Mouse (Mus musculus): Measurements from ENCODE around the gene Zfp740. TPM values are rescaled to one million over a fixed set of nuclear protein-coding genes. Genes with fewer than 3 reads are reported as not detected.

The Zfp740 gene
- total and polyA plus RNA-seq, 2 experiments from 2014 or later, result 18.8 to 38.4 TPM

DNA sequence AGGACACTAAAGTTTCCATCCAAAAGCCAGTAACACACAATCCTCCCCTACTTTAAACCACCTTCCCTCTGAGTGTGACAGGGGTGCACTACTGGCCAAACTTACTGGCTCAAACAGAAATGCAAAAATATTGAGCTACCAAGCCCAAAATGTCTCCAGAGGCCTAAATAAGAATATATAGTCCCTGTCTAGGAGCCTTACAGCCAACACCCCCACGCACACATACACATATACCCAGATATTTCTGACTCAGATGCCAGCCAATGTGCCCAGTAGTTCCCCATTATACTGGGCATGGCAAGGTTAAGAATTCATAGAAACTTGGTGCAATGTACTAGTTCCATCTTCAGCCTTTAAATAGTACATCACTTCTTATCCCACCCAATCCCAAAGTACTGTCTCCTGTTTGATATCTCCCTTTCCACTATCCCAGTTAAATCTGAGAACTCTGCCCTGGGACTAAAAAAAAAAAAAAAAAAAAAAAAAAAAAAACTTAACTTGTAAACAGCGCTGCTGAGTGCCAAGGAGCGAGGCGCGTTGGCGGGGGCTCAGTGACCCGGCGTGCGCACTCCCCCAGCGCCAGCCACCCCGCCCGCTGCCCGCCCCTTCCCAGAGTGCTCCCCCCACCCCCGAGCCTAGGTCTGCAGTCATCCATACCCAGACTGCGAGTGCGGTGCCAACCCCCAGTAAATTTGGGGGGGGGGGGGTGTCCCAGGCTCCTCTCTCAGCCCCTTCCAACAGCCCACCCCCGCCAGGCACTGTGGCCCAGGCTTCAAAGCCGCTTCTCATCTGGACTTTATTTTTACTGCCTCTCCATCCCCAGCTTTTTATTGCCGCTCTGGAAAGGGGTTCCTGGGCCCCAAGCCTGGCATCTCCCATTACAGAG is 41.5 kb downstream of the Zfp740 start:
- Histone ChIP-seq H3K4me3 (ENCODE audit: low read depth, low read length) (peak overlapping the region; percentile 67), H3K4me2 (ENCODE audit: low read depth, low read length) (peak overlapping the region; percentile 78), H3K4me1 (ENCODE audit: control insufficient read depth, insufficient read depth) (0 out of 2 replicates have a peak, but pooled peaks cover 12% of the 10 kb centered on the region), H3K9ac (replicated peaks; ENCODE audit: low read depth, low read length) (peak overlapping the region; percentile 61), H3K36me3 (replicated peaks; ENCODE audit: control insufficient read depth, insufficient read depth, low read length) (no peaks in the 10 kb centered on the region), H3K27me3 (ENCODE audit: control insufficient read depth, insufficient read depth, low read length) (no peaks in the 10 kb centered on the region), H3K27ac (ENCODE audit: low read depth) (peak overlapping the region; percentile 62), H3K9me3 (replicated peaks; ENCODE audit: control insufficient read depth, low read length) (no peaks in the 10 kb centered on the region)
- DNase-seq (ENCODE audit: low spot score) (no peak), ATAC-seq (ENCODE audit: insufficient read depth, low read depth) (no peak)
- 23% methylated on average over 19 of the region's 19 CpGs for WGBS
- TF ChIP-seq CTCF (IDR thresholded peaks at IDR 0.05; ENCODE audit: low read depth) (no peak), EP300 (IDR thresholded peaks at IDR 0.05; ENCODE audit: low read depth) (no peak)

DNA sequence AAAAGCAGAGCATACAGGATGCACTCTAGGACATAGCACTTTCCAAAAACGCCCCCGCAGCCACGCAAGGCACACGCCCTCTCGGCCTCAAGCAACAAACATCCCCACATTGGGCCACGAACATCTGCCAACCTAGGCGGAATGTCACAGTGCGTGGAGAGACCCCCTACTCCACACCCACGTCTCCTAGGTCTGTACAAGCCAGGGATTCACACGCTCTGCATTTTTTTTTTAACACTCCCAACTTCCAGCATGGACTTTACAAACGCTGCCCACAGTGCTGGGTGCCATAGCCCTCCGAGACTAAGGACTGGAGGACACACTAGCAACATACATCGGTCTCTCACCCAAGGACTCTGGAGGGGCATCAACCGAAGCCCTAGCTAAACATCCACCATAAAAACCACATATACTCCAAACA is 42.4 kb downstream of the Zfp740 start:
- peak overlapping the region; percentile 61 for H3K9ac ChIP-seq (replicated peaks; ENCODE audit: low read depth, low read length)
- no peak for DNase-seq (ENCODE audit: low spot score)
- ATAC-seq (ENCODE audit: insufficient read depth, low read depth), result no peak
- 9% methylated on average over 14 of the region's 14 CpGs for WGBS
- peak overlapping the region; percentile 91 for H3K27ac ChIP-seq (ENCODE audit: low read depth)
- H3K9me3 ChIP-seq (replicated peaks; ENCODE audit: control insufficient read depth, low read length), result no peaks in the 10 kb centered on the region
- peak overlapping the region; percentile 78 for H3K4me2 ChIP-seq (ENCODE audit: low read depth, low read length)
- 0 out of 2 replicates have a peak, but pooled peaks cover 12% of the 10 kb centered on the region for H3K4me1 ChIP-seq (ENCODE audit: control insufficient read depth, insufficient read depth)
- H3K27me3 ChIP-seq (ENCODE audit: control insufficient read depth, insufficient read depth, low read length), result no peaks in the 10 kb centered on the region
- TF ChIP-seq CTCF (IDR thresholded peaks at IDR 0.05; ENCODE audit: low read depth), result no peak
- TF ChIP-seq EP300 (IDR thresholded peaks at IDR 0.05; ENCODE audit: low read depth), result no peak
- H3K36me3 ChIP-seq (replicated peaks; ENCODE audit: control insufficient read depth, insufficient read depth, low read length), result no peaks in the 10 kb centered on the region
- peak overlapping the region; percentile 67 for H3K4me3 ChIP-seq (ENCODE audit: low read depth, low read length)

DNA sequence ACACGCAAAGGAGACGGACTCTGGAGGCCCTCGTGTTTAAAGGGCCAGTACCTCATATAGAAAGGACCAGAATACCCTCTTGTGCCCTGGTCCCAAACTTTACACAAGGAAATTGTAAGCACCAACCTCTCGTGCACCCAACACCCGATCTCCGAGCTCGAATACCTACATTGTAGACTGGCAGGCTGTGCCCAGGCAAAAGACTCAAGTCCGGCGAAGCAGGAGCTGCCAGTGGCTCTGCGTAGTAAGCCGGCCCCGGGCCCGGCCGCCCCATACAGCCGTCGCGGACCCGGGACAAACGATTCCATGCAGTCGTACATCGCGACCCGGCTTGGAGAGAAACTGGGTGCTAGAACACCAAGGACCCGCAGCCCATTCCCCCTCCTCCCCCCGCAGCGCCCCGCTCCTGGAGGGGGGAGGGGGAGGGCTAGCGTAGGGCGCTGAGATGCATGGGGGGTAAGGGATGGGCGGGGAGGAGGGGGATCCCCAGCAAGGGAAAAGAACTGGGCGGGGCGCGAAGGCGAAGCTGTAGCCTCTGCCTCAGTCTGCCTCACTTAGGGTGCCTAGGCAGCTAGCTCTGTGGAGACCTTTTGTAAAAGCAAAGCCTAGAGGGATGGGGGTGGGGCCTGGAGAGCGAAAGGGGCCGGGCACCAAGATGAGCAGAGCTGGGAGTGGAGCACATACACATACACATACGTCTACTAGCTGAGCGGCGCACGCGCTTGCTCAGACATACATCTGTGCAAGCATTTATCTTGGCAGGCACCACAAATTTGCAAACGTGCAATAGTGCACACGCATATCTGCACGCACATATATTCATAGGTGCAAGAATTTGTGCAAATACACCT is 43.1 kb downstream of the Zfp740 start:
- Histone ChIP-seq H3K27me3 (ENCODE audit: control insufficient read depth, insufficient read depth, low read length) (no peaks in the 10 kb centered on the region), H3K4me1 (ENCODE audit: control insufficient read depth, insufficient read depth) (0 out of 2 replicates have a peak, but pooled peaks cover 12% of the 10 kb centered on the region), H3K9ac (replicated peaks; ENCODE audit: low read depth, low read length) (peak overlapping the region; percentile 61), H3K27ac (ENCODE audit: low read depth) (peak overlapping the region; percentile 91), H3K9me3 (replicated peaks; ENCODE audit: control insufficient read depth, low read length) (no peaks in the 10 kb centered on the region), H3K4me3 (ENCODE audit: low read depth, low read length) (peak overlapping the region; percentile 67), H3K36me3 (replicated peaks; ENCODE audit: control insufficient read depth, insufficient read depth, low read length) (no peaks in the 10 kb centered on the region), H3K4me2 (ENCODE audit: low read depth, low read length) (peak overlapping the region; percentile 78)
- DNase-seq (ENCODE audit: low spot score) (peak; percentile 66), ATAC-seq (ENCODE audit: insufficient read depth, low read depth) (peak; percentile 49)
- no peak for TF ChIP-seq EP300 (IDR thresholded peaks at IDR 0.05; ENCODE audit: low read depth)
- no peak for TF ChIP-seq CTCF (IDR thresholded peaks at IDR 0.05; ENCODE audit: low read depth)
- under 1% methylated on average over 38 of the region's 44 CpGs for WGBS

- DNase-seq (ENCODE audit: low spot score) (peak; percentile 94), ATAC-seq (ENCODE audit: insufficient read depth, low read depth) (peak; percentile 78)
- no peaks in the 10 kb centered on the region for H3K9me3 ChIP-seq (replicated peaks; ENCODE audit: control insufficient read depth, low read length)
- 0 out of 2 replicates have a peak, but pooled peaks cover 12% of the 10 kb centered on the region for H3K4me1 ChIP-seq (ENCODE audit: control insufficient read depth, insufficient read depth)
- H3K9ac ChIP-seq (replicated peaks; ENCODE audit: low read depth, low read length), result peak overlapping the region; percentile 56
- peak overlapping the region; percentile 91 for H3K27ac ChIP-seq (ENCODE audit: low read depth)
- peak overlapping the region; percentile 67 for H3K4me3 ChIP-seq (ENCODE audit: low read depth, low read length)
- peak overlapping the region; percentile 78 for H3K4me2 ChIP-seq (ENCODE audit: low read depth, low read length)
- under 1% methylated on average over 35 of the region's 35 CpGs for WGBS
- no peaks in the 10 kb centered on the region for H3K36me3 ChIP-seq (replicated peaks; ENCODE audit: control insufficient read depth, insufficient read depth, low read length)
- no peaks in the 10 kb centered on the region for H3K27me3 ChIP-seq (ENCODE audit: control insufficient read depth, insufficient read depth, low read length)
- TF ChIP-seq CTCF (IDR thresholded peaks at IDR 0.05; ENCODE audit: low read depth) (no peak), EP300 (IDR thresholded peaks at IDR 0.05; ENCODE audit: low read depth) (no peak)
Measured at GRCm38 (mm10) chr15:102246866-102247251, 43.8 kb downstream of the Zfp740 start.
